Mouse (Mus musculus): Measurements from ENCODE around the gene Ric8a. TPM values are rescaled to one million over a fixed set of nuclear protein-coding genes. Genes with fewer than 3 reads are reported as not detected.

Ric8a gene
- polyA plus RNA-seq, 1 experiment = 71.1 TPM

DNA sequence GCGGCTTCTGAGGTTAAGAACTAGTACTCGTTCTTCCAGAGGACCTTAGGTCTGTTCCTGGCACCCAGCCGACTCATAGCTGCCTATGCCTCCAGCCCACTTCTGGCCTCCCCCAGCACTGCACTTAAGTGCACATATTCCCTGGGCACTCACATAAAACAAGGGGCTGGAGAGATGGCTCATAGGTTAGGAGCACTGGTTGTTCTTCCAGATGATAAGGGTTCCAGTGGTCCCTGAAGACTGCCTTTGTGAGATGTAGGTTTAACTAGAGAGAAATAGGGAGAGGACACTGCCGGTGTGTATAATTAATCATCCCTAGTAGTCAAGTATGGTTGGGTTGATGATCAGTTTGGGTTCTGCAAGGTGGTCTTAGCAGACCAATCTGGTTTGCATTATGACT is 34.0 kb upstream of the Ric8a start:
- no peak overlapping the region for H3K27ac ChIP-seq (ENCODE audit: insufficient read depth, low read length)
- H3K27me3 ChIP-seq (ENCODE audit: control insufficient read depth, insufficient read depth, low read length) = no peaks in the 10 kb centered on the region
- DNase-seq = no peak
- peaks cover 3% of the 10 kb centered on the region; the same call in 1 of the 2 replicates for H3K4me1 ChIP-seq (ENCODE audit: control insufficient read depth, insufficient read depth, low read length)
- WGBS = 89% methylated on average over 4 of the region's 4 CpGs
- TF ChIP-seq CTCF (IDR thresholded peaks at IDR 0.05; ENCODE audit: borderline replicate concordance, insufficient read depth, low read depth, low read length) (no peak), POLR2A (IDR thresholded peaks at IDR 0.05; ENCODE audit: borderline replicate concordance, insufficient read depth, low read length) (no peak)
- no peak overlapping the region for H3K4me3 ChIP-seq (replicated peaks; ENCODE audit: insufficient read depth, low read depth, low read length)

GRCm38 (mm10) chr7:140828171-140828881 is 28.4 kb upstream of the Ric8a start:
- H3K27me3 ChIP-seq (ENCODE audit: control insufficient read depth, insufficient read depth, low read length) = no peaks in the 10 kb centered on the region
- no peak for TF ChIP-seq POLR2A (IDR thresholded peaks at IDR 0.05; ENCODE audit: borderline replicate concordance, insufficient read depth, low read length)
- peak; percentile 73 for TF ChIP-seq CTCF (IDR thresholded peaks at IDR 0.05; ENCODE audit: borderline replicate concordance, insufficient read depth, low read depth, low read length)
- DNase-seq = peak; percentile 67 to 84
- H3K27ac ChIP-seq (ENCODE audit: insufficient read depth, low read length) = peak overlapping the region; percentile 46; the same call in 1 of the 2 replicates
- no peaks in the 10 kb centered on the region for H3K4me1 ChIP-seq (ENCODE audit: control insufficient read depth, insufficient read depth, low read length)
- WGBS = 7% methylated on average over 8 of the region's 8 CpGs
- H3K4me3 ChIP-seq (replicated peaks; ENCODE audit: insufficient read depth, low read depth, low read length) = peak overlapping the region; percentile 23

GRCm38 (mm10) chr7:140831447-140831846 is 25.3 kb upstream of the Ric8a start:
- 70% methylated on average over 6 of the region's 6 CpGs for WGBS

DNA sequence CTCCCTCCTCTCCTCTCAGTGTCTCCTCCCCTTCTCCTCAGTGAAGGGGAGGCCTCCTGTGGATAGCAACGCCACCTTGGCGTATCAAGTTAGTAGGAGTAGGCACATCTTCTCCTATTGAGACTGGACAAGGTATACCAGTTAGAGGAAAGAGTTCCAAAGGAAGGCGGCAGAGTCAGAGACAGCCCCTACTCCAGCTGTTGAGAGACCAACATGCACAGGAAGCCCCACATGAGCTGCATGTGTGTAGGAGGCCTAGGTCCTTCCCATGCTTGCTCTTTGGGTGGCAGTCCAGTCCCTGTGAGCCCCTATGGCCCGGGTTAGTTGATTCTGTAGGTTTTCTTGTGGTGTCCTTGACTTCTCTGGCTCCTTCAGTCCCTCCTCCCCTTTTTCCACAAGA is 23.4 kb upstream of the Ric8a start:
- H3K27ac ChIP-seq (ENCODE audit: insufficient read depth, low read length) = no peak overlapping the region
- H3K27me3 ChIP-seq (ENCODE audit: control insufficient read depth, insufficient read depth, low read length) = no peaks in the 10 kb centered on the region
- no peaks in the 10 kb centered on the region for H3K4me1 ChIP-seq (ENCODE audit: control insufficient read depth, insufficient read depth, low read length)
- no peak overlapping the region for H3K4me3 ChIP-seq (replicated peaks; ENCODE audit: insufficient read depth, low read depth, low read length)
- no peak for TF ChIP-seq CTCF (IDR thresholded peaks at IDR 0.05; ENCODE audit: borderline replicate concordance, insufficient read depth, low read depth, low read length)
- 82% methylated on average over 4 of the region's 4 CpGs for WGBS
- no peak for DNase-seq

More at GRCm38 (mm10) chr7:140831447-140831846, 25.3 kb upstream of the Ric8a start:
- TF ChIP-seq POLR2A (IDR thresholded peaks at IDR 0.05; ENCODE audit: borderline replicate concordance, insufficient read depth, low read length) (no peak), CTCF (IDR thresholded peaks at IDR 0.05; ENCODE audit: borderline replicate concordance, insufficient read depth, low read depth, low read length) (no peak)
- DNase-seq = no peak
- no peaks in the 10 kb centered on the region for H3K4me1 ChIP-seq (ENCODE audit: control insufficient read depth, insufficient read depth, low read length)
- no peaks in the 10 kb centered on the region for H3K27me3 ChIP-seq (ENCODE audit: control insufficient read depth, insufficient read depth, low read length)
- H3K4me3 ChIP-seq (replicated peaks; ENCODE audit: insufficient read depth, low read depth, low read length) = no peak overlapping the region
- H3K27ac ChIP-seq (ENCODE audit: insufficient read depth, low read length) = no peak overlapping the region

DNA sequence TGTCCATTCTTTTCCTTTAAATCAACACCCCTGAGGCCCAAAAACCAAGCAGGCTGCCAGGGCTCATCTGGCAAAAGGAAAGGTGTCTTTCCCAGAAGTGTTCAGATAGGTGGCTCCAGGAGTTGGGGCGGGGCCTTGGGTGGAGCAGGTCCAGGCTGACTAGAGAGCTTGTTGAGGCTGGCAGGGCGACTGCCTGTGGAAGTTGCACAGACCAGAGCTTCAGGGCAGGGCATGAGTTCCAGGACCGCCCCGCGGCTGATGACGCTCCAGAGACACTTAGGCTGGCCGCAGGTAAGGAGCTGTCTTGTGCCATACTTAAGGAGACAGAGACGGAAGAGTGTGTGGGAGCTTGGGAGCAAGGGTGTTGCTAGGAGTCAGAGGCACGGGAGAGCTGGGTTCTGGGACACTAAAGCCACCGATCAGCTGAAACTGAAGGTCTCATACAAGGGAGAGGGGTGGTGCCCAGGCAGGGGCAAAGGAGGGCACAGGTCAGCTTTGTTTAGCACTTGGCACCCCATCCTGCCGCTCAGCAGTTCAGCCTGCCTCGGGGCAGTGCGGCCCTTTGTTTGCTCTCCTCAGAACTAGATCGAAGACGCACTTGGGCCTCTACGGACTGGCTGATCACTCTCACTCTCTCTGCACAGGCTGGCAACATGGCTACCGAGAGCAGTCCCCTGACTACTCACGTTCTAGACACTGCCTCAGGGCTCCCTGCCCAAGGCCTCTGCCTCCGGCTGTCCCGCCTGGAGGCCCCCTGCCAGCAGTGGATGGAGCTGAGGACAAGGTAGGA is 21.6 kb upstream of the Ric8a start, which contains the start of gene Urah:
Gene Urah, plus strand, starts transcription at position 51 of the 790 bp plus-strand sequence.
- whole genome bisulfite sequencing = 57% methylated on average over 20 of the region's 20 CpGs
- no peak within 1 kb of the TSS for H3K4me3 ChIP-seq (replicated peaks; ENCODE audit: insufficient read depth, low read depth, low read length)
- no peak for TF ChIP-seq CTCF (IDR thresholded peaks at IDR 0.05; ENCODE audit: borderline replicate concordance, insufficient read depth, low read depth, low read length)
- no peaks in the 10 kb centered on the region for H3K27me3 ChIP-seq (ENCODE audit: control insufficient read depth, insufficient read depth, low read length)
- H3K4me1 ChIP-seq (ENCODE audit: control insufficient read depth, insufficient read depth, low read length) = no peaks in the 10 kb centered on the region
- DNase-seq = no peak
- H3K27ac ChIP-seq (ENCODE audit: insufficient read depth, low read length) = no peak within 1 kb of the TSS

DNA sequence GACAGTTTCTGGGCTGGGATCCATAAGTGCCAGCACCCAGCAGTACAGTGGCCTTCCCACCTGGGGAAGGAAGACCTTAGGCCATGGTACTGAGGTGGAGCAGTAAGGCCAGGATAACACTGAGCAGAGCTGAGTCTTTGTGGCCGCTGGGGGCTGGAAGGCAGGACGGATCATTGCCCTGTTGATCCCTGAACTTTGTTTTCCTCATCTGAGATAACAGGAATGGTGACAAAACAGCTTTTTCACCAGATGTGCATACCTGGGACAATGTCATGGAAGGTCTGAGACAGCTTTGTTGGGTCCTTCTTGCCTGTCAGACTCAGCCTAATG is 21.0 kb upstream of the Ric8a start:
- Histone ChIP-seq H3K27ac (ENCODE audit: insufficient read depth, low read length) (no peak overlapping the region), H3K4me3 (replicated peaks; ENCODE audit: insufficient read depth, low read depth, low read length) (no peak overlapping the region), H3K27me3 (ENCODE audit: control insufficient read depth, insufficient read depth, low read length) (no peaks in the 10 kb centered on the region), H3K4me1 (ENCODE audit: control insufficient read depth, insufficient read depth, low read length) (no peaks in the 10 kb centered on the region)
- no peak for DNase-seq
- no peak for TF ChIP-seq POLR2A (IDR thresholded peaks at IDR 0.05; ENCODE audit: borderline replicate concordance, insufficient read depth, low read length)
- TF ChIP-seq CTCF (IDR thresholded peaks at IDR 0.05; ENCODE audit: borderline replicate concordance, insufficient read depth, low read depth, low read length) = no peak
- WGBS = 84% methylated on average over 2 of the region's 2 CpGs

DNA sequence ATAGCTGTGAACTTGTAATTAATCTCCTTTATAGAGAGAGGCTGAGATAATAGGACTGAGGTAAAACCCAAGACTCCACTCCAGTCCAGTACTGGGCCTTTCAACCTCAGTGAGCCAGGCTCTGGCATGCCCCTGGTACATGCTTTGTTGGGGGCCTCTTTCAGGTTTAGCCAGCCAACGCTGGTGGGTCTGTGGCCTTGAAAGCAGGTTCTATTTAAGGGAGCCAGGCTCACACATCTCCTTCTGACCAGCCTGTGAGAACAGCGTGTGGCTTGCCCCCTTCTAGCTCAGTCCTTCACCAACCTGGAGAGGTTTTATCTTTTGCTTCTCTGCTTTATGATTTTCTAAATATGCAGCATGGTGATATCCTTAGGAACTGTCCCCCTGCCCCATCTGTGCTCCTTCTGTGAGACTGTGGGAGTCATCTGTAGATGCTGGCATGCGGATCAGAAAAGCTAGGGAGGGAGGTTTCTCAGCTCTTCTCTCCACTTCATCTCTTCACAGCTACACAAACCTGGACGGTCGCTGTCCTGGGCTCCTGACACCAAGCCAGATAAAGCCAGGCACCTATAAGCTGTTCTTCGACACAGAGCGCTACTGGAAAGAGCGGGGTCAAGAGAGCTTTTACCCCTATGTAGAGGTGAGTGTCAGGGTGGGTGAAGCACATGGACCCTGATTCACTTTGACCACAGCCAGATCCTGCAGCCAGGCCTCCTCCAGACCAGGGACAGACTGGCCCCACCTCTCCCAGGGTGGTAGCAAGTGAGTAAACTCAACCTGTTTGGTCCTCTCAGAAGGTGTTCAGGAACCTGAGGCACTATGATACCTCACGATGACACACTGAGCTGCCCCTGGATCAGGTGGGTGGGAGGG is 20.3 kb upstream of the Ric8a start:
- no peaks in the 10 kb centered on the region for H3K27me3 ChIP-seq (ENCODE audit: control insufficient read depth, insufficient read depth, low read length)
- no peak for DNase-seq
- TF ChIP-seq CTCF (IDR thresholded peaks at IDR 0.05; ENCODE audit: borderline replicate concordance, insufficient read depth, low read depth, low read length) (no peak), POLR2A (IDR thresholded peaks at IDR 0.05; ENCODE audit: borderline replicate concordance, insufficient read depth, low read length) (no peak)
- no peaks in the 10 kb centered on the region for H3K4me1 ChIP-seq (ENCODE audit: control insufficient read depth, insufficient read depth, low read length)
- WGBS = 62% methylated on average over 9 of the region's 9 CpGs
- H3K27ac ChIP-seq (ENCODE audit: insufficient read depth, low read length) = no peak overlapping the region
- H3K4me3 ChIP-seq (replicated peaks; ENCODE audit: insufficient read depth, low read depth, low read length) = no peak overlapping the region
